Mouse (Mus musculus): ENCODE results near the gene Gamt.

- no peak for TF ChIP-seq CTCF (IDR thresholded peaks at IDR 0.05)
- no peak for TF ChIP-seq EP300 (IDR thresholded peaks at IDR 0.05; ENCODE audit: insufficient read depth, low read depth, low read length)
- no peak for TF ChIP-seq POLR2A (IDR thresholded peaks at IDR 0.05; ENCODE audit: insufficient read depth, low read depth, low read length)
Measured at GRCm38 (mm10) chr10:80227166-80227539, 33.7 kb downstream of the Gamt start.
